Mouse (Mus musculus): ENCODE data around the gene Prdm12.

Prdm12 gene

GRCm38 (mm10) chr2:31639901-31640608, at the start of gene Prdm12:
Prdm12 (plus strand) TSS chr2:31640037.
- no peak for DNase-seq (ENCODE audit: low spot score in 2 of 2)

- no peak for DNase-seq (ENCODE audit: low spot score in 2 of 2)
These were observed 47.9 kb upstream of the Prdm12 start for GRCm38 (mm10) chr2:31591799-31592484.

- no peak for DNase-seq (ENCODE audit: low spot score in 2 of 2)
These were observed 32.3 kb upstream of the Prdm12 start for GRCm38 (mm10) chr2:31607555-31607954.

GRCm38 (mm10) chr2:31609859-31610261, 30.0 kb upstream of the Prdm12 start:
- DNase-seq (ENCODE audit: low spot score in 2 of 2): no peak

- DNase-seq (ENCODE audit: low spot score in 2 of 2): no peak
These were observed 28.9 kb upstream of the Prdm12 start for GRCm38 (mm10) chr2:31610922-31611321.

GRCm38 (mm10) chr2:31611400-31611799, 28.4 kb upstream of the Prdm12 start:
- DNase-seq (ENCODE audit: low spot score in 2 of 2): no peak

GRCm38 (mm10) chr2:31612627-31613026, 27.2 kb upstream of the Prdm12 start:
- DNase-seq (ENCODE audit: low spot score in 2 of 2): no peak

GRCm38 (mm10) chr2:31613781-31614180, 26.1 kb upstream of the Prdm12 start:
- DNase-seq (ENCODE audit: low spot score in 2 of 2): no peak

- DNase-seq (ENCODE audit: low spot score in 2 of 2): no peak
These were observed 21.2 kb upstream of the Prdm12 start for GRCm38 (mm10) chr2:31618484-31619161.

- DNase-seq (ENCODE audit: low spot score in 2 of 2): no peak
These were observed 20.6 kb upstream of the Prdm12 start for GRCm38 (mm10) chr2:31619208-31619607.

- DNase-seq (ENCODE audit: low spot score in 2 of 2): no peak
These were observed 6.3 kb upstream of the Prdm12 start for GRCm38 (mm10) chr2:31633531-31633930.

GRCm38 (mm10) chr2:31635281-31636137, 4.3 kb upstream of the Prdm12 start:
- no peak for DNase-seq (ENCODE audit: low spot score in 2 of 2)

GRCm38 (mm10) chr2:31636138-31636741, 3.6 kb upstream of the Prdm12 start:
- DNase-seq (ENCODE audit: low spot score in 2 of 2): no peak

GRCm38 (mm10) chr2:31636742-31637141, 3.1 kb upstream of the Prdm12 start:
- DNase-seq (ENCODE audit: low spot score in 2 of 2): no peak

GRCm38 (mm10) chr2:31637311-31637710, 2.5 kb upstream of the Prdm12 start:
- no peak for DNase-seq (ENCODE audit: low spot score in 2 of 2)

GRCm38 (mm10) chr2:31637807-31638206, 2.0 kb upstream of the Prdm12 start:
- DNase-seq (ENCODE audit: low spot score in 2 of 2): no peak

GRCm38 (mm10) chr2:31638581-31639465, 1.0 kb upstream of the Prdm12 start:
- no peak for DNase-seq (ENCODE audit: low spot score in 2 of 2)

- no peak for DNase-seq (ENCODE audit: low spot score in 2 of 2)
These were observed 424 bp upstream of the Prdm12 start for GRCm38 (mm10) chr2:31639466-31639760.

GRCm38 (mm10) chr2:31640609-31641507, 1.0 kb downstream of the Prdm12 start:
- DNase-seq (ENCODE audit: low spot score in 2 of 2): no peak

GRCm38 (mm10) chr2:31641508-31641830, 1.6 kb downstream of the Prdm12 start:
- DNase-seq (ENCODE audit: low spot score in 2 of 2): no peak

All from right cerebral cortex, postnatal 36 days (tissue).